Mouse (Mus musculus) liver, embryonic 14.5 days (tissue): ENCODE measurements around the gene Numb.

Experiments used
- CTCF ChIP-seq: IDR thresholded peaks from 2 replicates; pipeline ENCODE4 v1.5.1; 2016; ENCODE audit warnings: antibody characterized with exemption, low read depth, control low read depth
- EP300 ChIP-seq: IDR thresholded peaks from 2 replicates; pipeline ENCODE4 v1.6.1; 2016; ENCODE audit warnings: antibody characterized with exemption, low read depth

DNA sequence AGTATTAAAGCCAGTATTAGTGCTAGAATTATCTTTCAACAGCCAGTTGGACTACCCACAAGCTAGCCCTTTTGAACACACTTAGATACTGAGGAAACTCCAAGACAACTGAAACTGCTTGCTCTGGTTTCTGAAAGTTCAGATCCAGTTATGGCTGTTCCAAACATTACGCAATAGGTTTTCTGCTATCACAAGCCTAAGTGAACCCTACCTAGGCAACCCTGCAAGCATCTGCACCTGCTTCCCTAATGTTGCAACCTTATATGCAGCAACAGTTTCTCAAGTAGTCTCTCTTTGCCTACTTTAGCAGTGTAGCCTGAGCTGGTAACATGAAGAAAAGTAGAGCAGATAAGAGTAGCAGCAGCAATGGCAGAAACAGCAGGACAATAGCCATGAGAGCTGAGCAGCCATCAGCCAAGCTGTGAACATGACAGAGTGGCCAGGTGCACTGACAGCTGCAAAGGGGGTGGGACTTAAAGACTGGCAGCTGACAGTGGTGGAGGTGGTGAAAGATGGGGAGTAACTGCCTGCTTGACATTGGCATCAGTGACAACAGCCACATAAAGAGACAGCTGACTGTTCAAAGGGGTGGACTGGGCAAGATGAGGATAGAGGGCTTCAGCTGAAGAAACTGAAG, 73.0 kb downstream of the Numb start:
- TF ChIP-seq CTCF (no peak), EP300 (no peak)
